Mouse (Mus musculus): ENCODE data around the gene Serpinb6e. TPM values are rescaled to one million over a fixed set of nuclear protein-coding genes. Genes with fewer than 3 reads are reported as not detected.

Serpinb6e gene
- not detected in 2 replicates for polyA plus RNA-seq (2012; rRNA removed)

DNA sequence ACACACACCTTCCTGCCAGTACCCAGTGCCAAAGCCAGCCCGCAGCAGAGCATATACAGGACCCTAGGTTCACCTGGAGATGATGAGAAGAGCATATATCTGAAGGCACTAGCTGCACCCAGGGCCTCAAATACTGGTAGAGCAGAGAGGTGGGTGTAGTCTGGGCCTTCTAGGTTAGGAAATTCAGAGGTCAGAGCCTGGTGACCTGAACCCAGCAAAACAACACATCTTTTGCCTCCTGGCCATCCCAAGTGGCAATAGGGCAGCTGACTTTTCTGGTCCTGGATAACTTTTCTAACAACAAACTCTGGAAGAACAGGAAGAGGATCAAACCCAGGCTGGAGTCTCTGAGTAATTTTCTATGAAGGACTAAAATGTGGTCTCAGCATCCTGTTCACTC, at the start of gene Serpinb6e:
Serpinb6e (minus strand) TSS at position 101 of the 400 bp plus-strand sequence.
- no peaks in the 10 kb centered on the region for H3K36me3 ChIP-seq (ENCODE audit: control insufficient read depth, insufficient read depth, low read length)
- 32% methylated on average over 1 of the region's 1 CpGs for WGBS
- H3K27ac ChIP-seq (ENCODE audit: insufficient read depth, low read depth, low read length), result no peak within 1 kb of the TSS
- TF ChIP-seq POLR2A (IDR thresholded peaks at IDR 0.05; ENCODE audit: low read depth, low read length), result no peak
- TF ChIP-seq CTCF (IDR thresholded peaks at IDR 0.05; ENCODE audit: extremely low read depth, insufficient read length, insufficient replicate concordance, low read depth, low read length), result no peak
- H3K4me3 ChIP-seq (ENCODE audit: low read depth, low read length), result no peak within 1 kb of the TSS
- no peaks in the 10 kb centered on the region for H3K4me1 ChIP-seq (ENCODE audit: control insufficient read depth, insufficient read depth, insufficient read length, low read length)
- no peaks in the 10 kb centered on the region for H3K27me3 ChIP-seq (ENCODE audit: control insufficient read depth, insufficient read depth, low read length)

DNA sequence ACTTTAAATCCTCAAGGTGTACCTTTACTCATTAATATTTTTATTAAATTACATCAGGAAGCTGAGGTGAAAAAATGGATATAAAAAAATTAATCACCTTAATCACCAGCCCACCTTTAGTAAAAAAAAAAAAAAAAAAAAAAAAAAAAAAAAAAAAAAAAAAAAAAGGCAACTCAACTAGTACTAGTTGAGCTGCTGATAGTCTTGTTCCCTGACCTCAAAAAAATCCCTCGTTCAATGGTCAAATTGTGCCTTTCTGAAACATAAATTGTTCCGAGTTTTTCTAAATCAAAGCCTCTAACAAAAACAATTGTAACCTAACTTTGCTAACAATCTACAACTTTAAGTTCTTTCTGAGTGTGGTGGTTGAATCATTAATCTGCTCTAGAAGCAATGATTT, 12.5 kb downstream of the Serpinb6e start:
- TF ChIP-seq CTCF (IDR thresholded peaks at IDR 0.05; ENCODE audit: extremely low read depth, insufficient read length, insufficient replicate concordance, low read depth, low read length) (no peak), POLR2A (IDR thresholded peaks at IDR 0.05; ENCODE audit: low read depth, low read length) (no peak)
- no peaks in the 10 kb centered on the region for H3K27me3 ChIP-seq (ENCODE audit: control insufficient read depth, insufficient read depth, low read length)
- whole genome bisulfite sequencing, result 82% methylated on average over 2 of the region's 2 CpGs

GRCm38 (mm10) chr13:33823421-33823820, 19.8 kb downstream of the Serpinb6e start:
- no peak overlapping the region for H3K4me3 ChIP-seq (ENCODE audit: low read depth, low read length)
- H3K27me3 ChIP-seq (ENCODE audit: control insufficient read depth, insufficient read depth, low read length), result no peaks in the 10 kb centered on the region
- H3K27ac ChIP-seq (ENCODE audit: insufficient read depth, low read depth, low read length), result no peak overlapping the region
- TF ChIP-seq CTCF (IDR thresholded peaks at IDR 0.05; ENCODE audit: extremely low read depth, insufficient read length, insufficient replicate concordance, low read depth, low read length) (no peak), POLR2A (IDR thresholded peaks at IDR 0.05; ENCODE audit: low read depth, low read length) (no peak)
- no peaks in the 10 kb centered on the region for H3K4me1 ChIP-seq (ENCODE audit: control insufficient read depth, insufficient read depth, insufficient read length, low read length)
- H3K36me3 ChIP-seq (ENCODE audit: control insufficient read depth, insufficient read depth, low read length), result no peaks in the 10 kb centered on the region

More for the DNA sequence above, 12.5 kb downstream of the Serpinb6e start:
- Histone ChIP-seq H3K4me3 (ENCODE audit: low read depth, low read length) (no peak overlapping the region), H3K4me1 (ENCODE audit: control insufficient read depth, insufficient read depth, insufficient read length, low read length) (no peaks in the 10 kb centered on the region), H3K27ac (ENCODE audit: insufficient read depth, low read depth, low read length) (no peak overlapping the region), H3K36me3 (ENCODE audit: control insufficient read depth, insufficient read depth, low read length) (no peaks in the 10 kb centered on the region)

DNA sequence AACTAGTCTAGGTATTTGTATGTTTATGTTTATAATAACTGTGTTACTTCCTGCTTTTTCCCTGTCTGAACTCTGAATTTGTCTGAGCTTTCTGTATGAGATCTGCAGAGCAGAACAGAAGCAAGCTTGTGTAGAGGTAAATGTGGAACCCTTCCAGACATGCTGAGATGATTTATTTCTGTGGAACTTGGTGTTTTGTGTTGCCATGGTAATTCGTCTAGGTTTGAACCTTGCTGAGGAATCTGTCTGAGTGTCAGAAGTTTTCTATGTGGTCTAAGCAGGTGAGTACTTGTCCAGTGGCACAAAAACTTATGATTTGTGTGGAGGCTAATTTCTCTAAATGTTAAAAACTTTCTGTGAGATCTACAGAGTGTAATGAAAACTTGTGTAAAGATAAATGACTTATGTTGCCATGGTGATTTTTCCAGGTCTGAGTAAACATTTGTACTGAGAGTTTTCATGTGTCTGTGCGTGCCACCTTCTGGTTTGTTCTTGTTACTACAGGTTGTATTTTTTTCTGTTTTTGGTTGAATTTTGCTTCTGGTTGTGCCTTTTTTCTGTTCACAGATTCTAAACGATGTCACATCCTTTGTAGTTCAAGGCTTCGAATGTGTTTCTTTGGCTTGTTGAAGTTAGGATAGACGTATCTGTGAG, 21.6 kb downstream of the Serpinb6e start:
- no peaks in the 10 kb centered on the region for H3K4me1 ChIP-seq (ENCODE audit: control insufficient read depth, insufficient read depth, insufficient read length, low read length)
- WGBS, result 81% methylated on average over 5 of the region's 5 CpGs
- no peaks in the 10 kb centered on the region for H3K36me3 ChIP-seq (ENCODE audit: control insufficient read depth, insufficient read depth, low read length)
- H3K4me3 ChIP-seq (ENCODE audit: low read depth, low read length), result no peak overlapping the region
- H3K27ac ChIP-seq (ENCODE audit: insufficient read depth, low read depth, low read length), result no peak overlapping the region
- no peaks in the 10 kb centered on the region for H3K27me3 ChIP-seq (ENCODE audit: control insufficient read depth, insufficient read depth, low read length)
- TF ChIP-seq POLR2A (IDR thresholded peaks at IDR 0.05; ENCODE audit: low read depth, low read length), result no peak
- no peak for TF ChIP-seq CTCF (IDR thresholded peaks at IDR 0.05; ENCODE audit: extremely low read depth, insufficient read length, insufficient replicate concordance, low read depth, low read length)

Other genes with a start within 250 kb of the Serpinb6e start
- gene Serpinb6d, start 182.0 kb downstream of the Serpinb6e start, polyA plus RNA-seq (2012; rRNA removed), result not detected in 2 replicates
- not detected in 2 replicates for gene Serpinb6c, start 62.3 kb upstream of the Serpinb6e start, polyA plus RNA-seq (2012; rRNA removed)
- gene Nqo2, start 121.3 kb upstream of the Serpinb6e start, polyA plus RNA-seq (2012; rRNA removed), result 2.4 and 3.3 TPM in 2 replicates
- 10.2 and 18.8 TPM in 2 replicates for gene Ripk1, start 159.0 kb upstream of the Serpinb6e start, polyA plus RNA-seq (2012; rRNA removed)
- 61.1 and 214 TPM in 2 replicates for gene Serpinb6a, start 159.4 kb upstream of the Serpinb6e start, polyA plus RNA-seq (2012; rRNA removed)
- gene Bphl, start 194.2 kb upstream of the Serpinb6e start, polyA plus RNA-seq (2012; rRNA removed), result 10.8 and 11.0 TPM in 2 replicates
- 132 and 176 TPM in 2 replicates for gene Tubb2a, start 234.6 kb upstream of the Serpinb6e start, polyA plus RNA-seq (2012; rRNA removed)

All from small intestine, adult 2 months (tissue).